Mouse (Mus musculus) bone marrow, adult 2 months (tissue): ENCODE measurements at regions not wholly inside any gene's neighbourhood (a gene's known extent, or its start where the extent isn't known, plus 50 kb on each side); places are given as distances from the start of the nearest gene placed in this dataset.
"Not testable (repeated sequence)": the region's sequence is repeated elsewhere in the genome, so short reads cannot be mapped to it uniquely, and the experiment has no call there.

Experiments
- CTCF ChIP-seq: fragments of 200-500 bp; IDR thresholded peaks from 2 replicates; pipeline ENCODE4 v1.5.1; 2011; ENCODE audit warnings: low read length, control low read depth; ENCODE audit not compliant: control insufficient read depth, insufficient read depth
- POLR2A ChIP-seq: fragments of 200-500 bp; IDR thresholded peaks from 2 replicates; pipeline ENCODE4 v1.6.1; 2011; ENCODE audit warnings: low read depth, mild to moderate bottlenecking, control low read depth, low read length, borderline replicate concordance; ENCODE audit not compliant: control insufficient read depth

DNA sequence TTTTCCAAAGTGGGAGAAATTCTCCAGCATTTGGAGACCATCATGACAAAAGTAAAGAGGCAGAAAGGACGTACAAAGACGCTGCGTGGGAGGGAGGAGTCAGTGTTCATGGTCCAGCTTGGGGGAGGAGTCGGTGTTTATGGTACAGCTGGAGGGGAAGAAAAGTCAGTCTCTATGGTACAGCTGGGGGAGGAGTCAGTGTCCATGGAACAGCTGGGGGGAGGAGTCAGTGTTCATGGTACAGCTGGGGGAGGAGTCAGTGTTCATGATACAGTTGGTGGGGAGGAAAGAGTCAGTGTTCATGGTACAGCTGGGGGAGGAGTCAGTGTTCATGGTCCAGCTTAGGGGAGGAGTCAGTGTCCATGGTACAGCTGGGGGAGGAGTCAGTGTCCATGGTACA lies 261.5 kb upstream of the Kdm8 start:
- not testable (repeated sequence) for TF ChIP-seq CTCF, POLR2A
